Mouse (Mus musculus): ENCODE data around the gene Dcdc2a.

DNA sequence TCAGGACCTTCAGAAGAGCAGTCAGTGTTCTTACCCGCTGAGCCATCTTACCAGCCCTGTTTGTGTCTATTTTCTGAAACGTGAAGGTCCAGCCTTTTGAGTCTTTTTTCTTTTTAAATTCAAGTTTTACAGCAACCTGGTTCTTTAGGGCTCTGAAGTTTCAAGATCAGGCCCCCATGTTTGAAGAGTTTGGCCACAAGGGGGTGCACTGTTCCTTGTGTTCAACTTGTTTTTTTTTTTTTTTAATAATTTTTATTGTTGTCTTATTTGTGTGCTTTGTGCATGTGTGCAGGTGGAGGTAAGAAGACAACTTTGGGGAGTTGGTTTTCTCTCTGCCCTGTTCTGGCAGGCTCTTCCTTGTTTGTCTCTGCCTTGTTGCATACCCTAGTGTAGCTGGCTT lies 31.1 kb upstream of the Dcdc2a start:
- no peak for TF ChIP-seq CTCF (IDR thresholded peaks at IDR 0.05; ENCODE audit: low read depth, low read length)
- no peak for TF ChIP-seq POLR2A (IDR thresholded peaks at IDR 0.05; ENCODE audit: extremely low read depth, insufficient read depth, low read length)

Measured in liver, adult 2 months (tissue).